In the genomic region with DNA sequence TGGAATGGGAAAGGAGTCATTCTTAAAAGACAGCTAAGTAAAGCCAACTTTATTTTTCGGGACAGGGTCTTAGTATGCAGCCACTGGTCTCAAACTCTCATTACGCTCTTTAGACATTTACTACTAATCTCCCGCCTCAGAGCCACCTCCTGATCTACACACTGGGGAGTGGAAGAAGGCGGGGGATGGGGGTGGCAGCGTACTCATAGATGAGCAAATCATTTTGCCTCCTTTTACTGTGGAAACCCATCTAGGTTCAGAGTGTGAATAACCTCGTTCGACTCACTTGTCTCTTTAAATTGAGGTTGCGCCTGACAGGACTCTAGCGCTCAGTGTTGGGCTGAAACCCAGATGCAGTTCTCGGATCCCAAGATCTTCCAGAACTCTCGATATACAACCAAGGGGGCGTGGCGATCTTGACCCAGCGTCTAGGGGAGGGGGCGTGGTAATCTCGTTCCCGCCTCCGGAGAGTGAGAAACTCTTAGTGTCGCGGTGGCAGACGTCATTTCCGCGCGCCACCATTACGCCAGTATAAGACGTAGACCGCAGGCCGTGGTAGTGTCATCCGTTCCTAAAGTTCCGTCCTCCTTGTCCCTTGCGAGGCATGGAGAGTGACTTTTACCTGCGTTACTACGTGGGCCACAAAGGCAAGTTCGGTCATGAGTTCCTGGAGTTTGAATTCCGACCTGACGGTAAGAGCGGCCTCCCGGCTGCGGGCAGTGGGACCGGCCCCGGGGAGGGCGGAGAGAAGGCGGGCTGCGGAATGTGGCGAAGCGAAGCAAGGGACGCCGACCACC, we compare ENCODE assay signal across 8 mouse cellular contexts. TPM values are rescaled to one million over a fixed set of nuclear protein-coding genes. Genes with fewer than 3 reads are reported as not detected.
DNase-seq lines count a peak whose midpoint lies in the region; ATAC-seq and TF ChIP-seq lines count a peak whose summit lies in the region.

A gene (plus strand): TSS at position 502 of the 797 bp plus-strand sequence.

- H3K4me3 ChIP-seq in cortical plate, adult 2 months (ENCODE audit: insufficient read depth, low read length), result peak within 1 kb of the TSS; percentile 85
- H3K4me3 ChIP-seq in megakaryocyte, embryonic 14.5 days (replicated peaks), result peak within 1 kb of the TSS; percentile 99

- 0 out of 2 replicates have a peak within 1 kb of the TSS, but pooled peaks have one; percentile 5 for H3K27ac ChIP-seq in cortical plate, adult 2 months (ENCODE audit: insufficient read depth, low read length)

- DNase-seq in gastrocnemius, adult 8-10 months (ENCODE audit: low spot score in 2 of 2), result peak; percentile 90 to 94
- peak; percentile 84 for DNase-seq in hindlimb bud, embryonic 11.5 days (ENCODE audit: extremely low spot score, low read depth, low spot score)
- peak; percentile 94 to 98 for DNase-seq in left cerebral cortex, adult 8-10 months (ENCODE audit: low spot score in 2 of 2)
- DNase-seq in right cerebral cortex, postnatal 10 days (ENCODE audit: low spot score in 2 of 2), result peak; percentile 97 to 98
- peak; percentile 95 for DNase-seq in urinary bladder, postnatal 25 days (ENCODE audit: low spot score)

- peak; percentile 96 for TF ChIP-seq POLR2A in cortical plate, adult 2 months (IDR thresholded peaks at IDR 0.05; ENCODE audit: extremely low read depth, insufficient read depth, low read length)

- no peaks in the 10 kb centered on the region for H3K27me3 ChIP-seq in megakaryocyte, embryonic 14.5 days (replicated peaks)

- TF ChIP-seq CTCF in cortical plate, adult 2 months (IDR thresholded peaks at IDR 0.05; ENCODE audit: extremely low read depth, insufficient read depth, low read length), result no peak

- H3K4me1 ChIP-seq in cortical plate, adult 2 months (ENCODE audit: control insufficient read depth, insufficient read depth, low read length), result no peaks in the 10 kb centered on the region; the same call in 1 of the 2 replicates
- H3K4me1 ChIP-seq in megakaryocyte, embryonic 14.5 days, result peaks cover 42% of the 10 kb centered on the region

- H3K9me3 ChIP-seq in megakaryocyte, embryonic 14.5 days, result no peaks in the 10 kb centered on the region

- peaks cover 41% of the 10 kb centered on the region for H3K36me3 ChIP-seq in megakaryocyte, embryonic 14.5 days (replicated peaks; ENCODE audit: low read length)

- peak; percentile 96 for ATAC-seq in activated CD4-positive, CD25-positive, alpha-beta regulatory T cell, adult 4 months

RNA-seq across cellular contexts. Expression of the gene that starts here (rescaled TPM):
- 100 to 1,000 TPM; 132 to 135 TPM for polyA plus RNA-seq in activated CD4-positive, CD25-positive, alpha-beta regulatory T cell, adult 4 months (2017; shearing (Covaris generic))
- 41.1 and 42.6 TPM in 2 replicates for polyA plus RNA-seq in cortical plate, adult 2 months (2012; rRNA removed)
- 10 to 100 TPM; 26.1 to 33.5 (median 27.6) TPM for total RNA-seq in gastrocnemius, adult 8-10 months (2022)
- total RNA-seq in left cerebral cortex, adult 8-10 months (2022), result 10 to 100 TPM; 34.5 to 39.3 (median 36.4) TPM
- polyA plus RNA-seq in megakaryocyte, embryonic 14.5 days (2012; ENCODE audit: insufficient read depth, low replicate concordance), result 3.4 TPM in 1 of 2 replicates, not detected in the other

Comparison
In these comparisons a context has a peak if more than half of its experiments do, and no peak if none do; other contexts are left out.
1. Peak in every context shown above with its lines: DNase-seq, ATAC-seq, H3K4me3 ChIP-seq and H3K27ac ChIP-seq.